Mouse (Mus musculus) heart, postnatal 0 days (tissue): ENCODE data around the gene R3hcc1l. TPM values are rescaled to one million over a fixed set of nuclear protein-coding genes. Genes with fewer than 3 reads are reported as not detected.

Source experiments
- ATAC-seq: fragments of 200-750 bp; cut with Nextera tagmentation; 2 replicates; pipeline ENCODE4 v1.8.0; 2017; ENCODE audit warnings: low read depth, moderate number of reproducible peaks, moderate library complexity; ENCODE audit not compliant: insufficient read depth
- DNase-seq: peaks from one replicate; pipeline ENCODE4 v3.0.0-alpha.2; 2016; ENCODE audit warnings: low spot score
- H3K27ac ChIP-seq: fragments of 300-500 bp; sonication (generic); 2 replicates; pipeline ENCODE4 v1.5.1; 2014; ENCODE audit warnings: low read depth, mild to moderate bottlenecking
- H3K27me3 ChIP-seq: fragments of 300-500 bp; sonication (generic); 2 replicates; pipeline ENCODE4 v1.6.1; 2014; ENCODE audit warnings: low read length, mixed read lengths; ENCODE audit not compliant: control insufficient read depth, insufficient read depth
- H3K36me3 ChIP-seq: fragments of 300-500 bp; sonication (generic); replicated peaks from 2 replicates; pipeline ENCODE4 v1.6.1; 2014; ENCODE audit warnings: low read length, mixed read lengths; ENCODE audit not compliant: control insufficient read depth, insufficient read depth
- H3K4me1 ChIP-seq: fragments of 300-500 bp; sonication (generic); 2 replicates; pipeline ENCODE4 v1.6.1; 2014; ENCODE audit warnings: antibody characterized with exemption; ENCODE audit not compliant: control insufficient read depth, insufficient read depth
- H3K4me2 ChIP-seq: fragments of 300-500 bp; sonication (generic); 2 replicates; pipeline ENCODE4 v1.6.1; 2014; ENCODE audit warnings: low read depth, mild to moderate bottlenecking, low read length, moderate library complexity
- H3K4me3 ChIP-seq: fragments of 300-500 bp; sonication (generic); 2 replicates; pipeline ENCODE4 v1.5.1; 2014; ENCODE audit warnings: low read depth, low read length
- H3K9ac ChIP-seq: fragments of 300-500 bp; sonication (generic); replicated peaks from 2 replicates; pipeline ENCODE4 v1.6.1; 2014; ENCODE audit warnings: low read depth, low read length, mixed read lengths
- H3K9me3 ChIP-seq: fragments of 300-500 bp; sonication (generic); replicated peaks from 2 replicates; pipeline ENCODE4 v1.6.1; 2016; ENCODE audit warnings: low read length; ENCODE audit not compliant: control insufficient read depth
- CTCF ChIP-seq: IDR thresholded peaks from 2 replicates; pipeline ENCODE4 v1.5.1; 2016; ENCODE audit warnings: antibody characterized with exemption, control low read depth, low read depth
- EP300 ChIP-seq: IDR thresholded peaks from 2 replicates; pipeline ENCODE4 v1.6.1; 2016; ENCODE audit warnings: antibody characterized with exemption, low read depth
- WGBS: fragments of 180-500 bp; shearing (Covaris S2); extraction: QIAGEN DNeasy Blood & Tissue Kit; methylation state at CpG from one replicate; pipeline ENCODE4 v1.1.7; 2014; 5-methylcytosine and 5-hydroxymethylcytosine counted together
- polyA plus RNA-seq: library from polyadenylated mRNA; unstranded; fragments of >200 nt; fragmentation: Nextera tagmentation; extraction: Ambion mirVana; gene quantifications from 2 replicates; pipeline ENCODE4 v1.2.1, GENCODE M21; 2015
- total RNA-seq: library from RNA; depleted of rRNA; stranded (reverse); fragments of >200 nt; gene quantifications from 2 replicates; pipeline ENCODE4 v1.2.3, GENCODE M21; 2014; ENCODE audit warnings: low replicate concordance

R3hcc1l gene
- total and polyA plus RNA-seq, 2 experiments from 2014 or later, result 10.2 to 20.6 TPM

DNA sequence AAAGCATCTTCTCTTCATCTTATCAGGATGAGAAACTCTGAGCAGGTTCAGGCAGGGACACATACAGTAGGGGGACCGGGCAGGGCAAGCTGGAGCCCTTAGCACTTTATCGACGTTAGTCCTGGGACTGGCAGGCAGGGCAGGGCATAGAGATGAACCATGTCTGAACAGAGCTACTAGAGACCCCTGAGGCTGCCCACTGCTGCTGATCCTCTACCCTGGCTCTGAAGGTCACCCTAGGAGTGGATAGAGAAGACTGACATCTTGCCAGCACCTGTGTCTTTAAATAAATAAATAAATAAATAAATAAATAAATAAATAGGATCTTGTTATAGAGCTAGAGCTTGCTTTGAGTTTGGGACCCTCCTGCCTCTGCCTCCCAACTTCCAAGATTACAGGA is 91.2 kb downstream of the R3hcc1l start:
- no peak for TF ChIP-seq CTCF
- no peak for TF ChIP-seq EP300
- Histone ChIP-seq H3K27me3 (peaks cover 12% of the 10 kb centered on the region; the same call in 1 of the 2 replicates), H3K36me3 (no peaks in the 10 kb centered on the region), H3K9me3 (no peaks in the 10 kb centered on the region), H3K4me3 (no peak overlapping the region), H3K27ac (no peak overlapping the region), H3K9ac (no peak overlapping the region), H3K4me1 (peaks cover 9% of the 10 kb centered on the region), H3K4me2 (no peak overlapping the region)
- DNase-seq (no peak), ATAC-seq (no peak)
- 86% methylated on average over 3 of the region's 3 CpGs for WGBS

DNA sequence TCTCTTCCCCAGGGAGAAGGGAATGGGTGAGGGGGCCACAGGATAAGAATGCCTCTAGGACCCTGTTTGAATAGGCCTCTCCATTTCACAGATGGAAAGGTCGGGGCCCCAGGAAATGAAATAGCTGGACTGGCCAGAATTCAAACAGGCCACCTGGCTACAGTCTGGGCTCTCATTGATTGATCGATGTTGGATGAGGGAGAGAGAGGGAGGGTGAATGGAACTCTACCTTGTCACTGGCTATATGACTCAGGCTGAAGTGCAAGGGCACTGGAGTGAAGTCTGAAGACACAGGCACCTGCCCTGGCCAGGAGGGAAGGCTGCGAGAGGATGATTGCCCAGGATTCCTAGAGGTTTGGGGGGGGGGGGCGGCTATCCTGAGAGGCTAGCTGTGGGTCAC is 93.2 kb downstream of the R3hcc1l start:
- H3K9ac ChIP-seq, result no peak overlapping the region
- no peaks in the 10 kb centered on the region for H3K9me3 ChIP-seq
- no peak overlapping the region for H3K27ac ChIP-seq
- no peak overlapping the region for H3K4me3 ChIP-seq
- H3K27me3 ChIP-seq, result peaks cover 12% of the 10 kb centered on the region; the same call in 1 of the 2 replicates
- DNase-seq (no peak), ATAC-seq (no peak)
- no peaks in the 10 kb centered on the region for H3K36me3 ChIP-seq
- TF ChIP-seq CTCF (no peak), EP300 (no peak)
- peaks cover 9% of the 10 kb centered on the region for H3K4me1 ChIP-seq
- WGBS, result 81% methylated on average over 4 of the region's 4 CpGs
- H3K4me2 ChIP-seq, result no peak overlapping the region

GRCm38 (mm10) chr19:42612654-42613053 is 94.1 kb downstream of the R3hcc1l start, which contains the start of gene Loxl4:
Gene Loxl4, minus strand, starts transcription at chr19:42612813.
- Histone ChIP-seq H3K4me3 (peak within 1 kb of the TSS; percentile 43), H3K27me3 (peaks cover 12% of the 10 kb centered on the region; the same call in 1 of the 2 replicates), H3K9ac (no peak within 1 kb of the TSS), H3K4me1 (peaks cover 9% of the 10 kb centered on the region), H3K27ac (no peak within 1 kb of the TSS), H3K4me2 (peak within 1 kb of the TSS; percentile 75), H3K9me3 (no peaks in the 10 kb centered on the region), H3K36me3 (no peaks in the 10 kb centered on the region)
- peak; percentile 66 for ATAC-seq
- TF ChIP-seq CTCF (no peak), EP300 (no peak)
- under 1% methylated on average over 36 of the region's 37 CpGs for WGBS
- DNase-seq, result peak; percentile 31

DNA sequence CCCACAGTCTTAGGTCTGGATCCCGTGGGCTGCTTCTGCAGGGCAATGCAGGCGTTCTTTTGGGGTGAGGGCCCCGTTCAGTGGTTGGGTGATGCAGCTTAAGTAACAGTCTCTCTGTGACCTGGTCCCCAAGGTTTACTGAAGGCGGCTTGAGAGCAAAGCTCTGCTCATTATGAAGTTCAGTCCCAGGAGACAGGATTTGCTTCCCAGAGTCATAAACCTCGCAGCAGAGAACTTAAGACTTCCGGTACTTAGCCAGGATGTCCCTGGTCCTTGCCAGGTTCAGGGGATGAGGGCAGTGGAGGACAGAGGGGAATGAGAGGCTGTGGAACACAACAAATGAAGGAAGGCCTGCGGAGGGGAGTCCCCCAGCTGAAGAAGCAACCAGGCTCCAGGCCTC is 94.6 kb downstream of the R3hcc1l start:
- TF ChIP-seq CTCF (no peak), EP300 (no peak)
- peaks cover 9% of the 10 kb centered on the region for H3K4me1 ChIP-seq
- DNase-seq (no peak), ATAC-seq (no peak)
- peak overlapping the region; percentile 43 for H3K4me3 ChIP-seq
- no peaks in the 10 kb centered on the region for H3K36me3 ChIP-seq
- no peak overlapping the region for H3K27ac ChIP-seq
- peak overlapping the region; percentile 75 for H3K4me2 ChIP-seq
- peaks cover 12% of the 10 kb centered on the region; the same call in 1 of the 2 replicates for H3K27me3 ChIP-seq
- H3K9me3 ChIP-seq, result no peaks in the 10 kb centered on the region
- WGBS, result 19% methylated on average over 7 of the region's 7 CpGs
- H3K9ac ChIP-seq, result no peak overlapping the region

GRCm38 (mm10) chr19:42613647-42614225 is 95.2 kb downstream of the R3hcc1l start:
- WGBS, result 42% methylated on average over 7 of the region's 7 CpGs
- ATAC-seq (no peak), DNase-seq (no peak)
- Histone ChIP-seq H3K4me2 (no peak overlapping the region), H3K4me3 (no peak overlapping the region), H3K9ac (no peak overlapping the region), H3K27ac (no peak overlapping the region), H3K27me3 (peaks cover 12% of the 10 kb centered on the region; the same call in 1 of the 2 replicates), H3K9me3 (no peaks in the 10 kb centered on the region), H3K4me1 (peaks cover 9% of the 10 kb centered on the region), H3K36me3 (no peaks in the 10 kb centered on the region)
- TF ChIP-seq EP300 (no peak), CTCF (no peak)

DNA sequence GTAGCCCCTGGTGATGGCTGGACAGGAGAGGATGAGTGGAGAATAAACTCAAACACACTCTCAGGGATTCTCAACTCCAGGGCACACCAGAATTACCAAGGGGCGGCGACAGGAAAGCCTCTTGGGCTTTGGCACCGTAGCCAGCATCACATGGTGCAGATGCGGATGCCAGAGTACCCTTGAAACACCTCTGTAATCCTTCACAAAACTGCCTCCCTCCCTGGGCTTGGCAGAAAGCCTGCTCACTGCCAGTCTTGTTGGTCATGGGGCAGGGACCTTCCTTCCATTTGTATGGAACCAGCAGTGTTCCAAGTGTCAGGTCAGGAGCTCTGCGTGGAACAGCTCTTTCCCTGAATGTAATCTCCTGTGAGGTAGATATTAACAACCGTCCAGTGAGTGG is 109.5 kb downstream of the R3hcc1l start:
- Histone ChIP-seq H3K4me2 (no peak overlapping the region), H3K27ac (no peak overlapping the region), H3K9ac (no peak overlapping the region), H3K27me3 (no peaks in the 10 kb centered on the region; the same call in 1 of the 2 replicates), H3K36me3 (no peaks in the 10 kb centered on the region), H3K4me3 (no peak overlapping the region), H3K4me1 (0 out of 2 replicates have a peak, but pooled peaks cover 4% of the 10 kb centered on the region), H3K9me3 (0 out of 2 replicates have a peak, but pooled peaks cover 2% of the 10 kb centered on the region)
- TF ChIP-seq EP300 (no peak), CTCF (no peak)
- DNase-seq, result no peak
- ATAC-seq, result peak; percentile 80
- WGBS, result 53% methylated on average over 6 of the region's 6 CpGs
